Mouse (Mus musculus) midbrain, embryonic 13.5 days (tissue): ENCODE measurements around the gene Ltbp4. TPM values are rescaled to one million over a fixed set of nuclear protein-coding genes. Genes with fewer than 3 reads are reported as not detected.
A peak's percentile ranks its signal among the peaks of the same experiment; 100 is the strongest.

Source experiments
- ATAC-seq: fragments of 200-750 bp; cut with Nextera tagmentation; 2 replicates; pipeline ENCODE4 v1.8.0; 2017; ENCODE audit warnings: mild to moderate bottlenecking, moderate TSS enrichment, moderate library complexity
- H3K27ac ChIP-seq: fragments of 300-500 bp; sonication (generic); 2 replicates; pipeline ENCODE4 v1.5.1; 2015; ENCODE audit warnings: inconsistent platforms, mild to moderate bottlenecking, moderate library complexity
- H3K27me3 ChIP-seq: fragments of 300-500 bp; sonication (generic); 2 replicates; pipeline ENCODE4 v1.6.1; 2015; ENCODE audit warnings: mild to moderate bottlenecking, inconsistent platforms
- H3K36me3 ChIP-seq: fragments of 300-500 bp; sonication (generic); 2 replicates; pipeline ENCODE4 v1.6.1; 2015; ENCODE audit warnings: mild to moderate bottlenecking, inconsistent platforms
- H3K4me1 ChIP-seq: fragments of 300-500 bp; sonication (generic); replicated peaks from 2 replicates; pipeline ENCODE4 v1.6.1; 2015; ENCODE audit warnings: inconsistent platforms
- H3K4me2 ChIP-seq: fragments of 300-500 bp; sonication (generic); replicated peaks from 2 replicates; pipeline ENCODE4 v1.6.1; 2015; ENCODE audit warnings: moderate library complexity, mild to moderate bottlenecking, inconsistent platforms
- H3K4me3 ChIP-seq: fragments of 300-500 bp; sonication (generic); replicated peaks from 2 replicates; pipeline ENCODE4 v1.5.1; 2015; ENCODE audit warnings: mild to moderate bottlenecking, inconsistent platforms
- H3K9ac ChIP-seq: fragments of 300-500 bp; sonication (generic); replicated peaks from 2 replicates; pipeline ENCODE4 v1.6.1; 2015; ENCODE audit warnings: mild to moderate bottlenecking, inconsistent platforms
- H3K9me3 ChIP-seq: fragments of 300-500 bp; sonication (generic); 2 replicates; pipeline ENCODE4 v1.6.1; 2016; ENCODE audit warnings: mild to moderate bottlenecking, inconsistent platforms
- whole genome bisulfite sequencing: fragments of 180-500 bp; shearing (Covaris S2); methylation state at CpG from one replicate; pipeline ENCODE4 v1.1.7; 2015; 5-methylcytosine and 5-hydroxymethylcytosine counted together
- polyA plus RNA-seq: library from polyadenylated mRNA; unstranded; fragments of >200 nt; fragmentation: Nextera tagmentation; extraction: Ambion mirVana; gene quantifications from 2 replicates; pipeline ENCODE4 v1.2.1, GENCODE M21; 2015

The Ltbp4 gene
- polyA plus RNA-seq, 1 experiment from 2014 or later, result 9.1 TPM

- no peaks in the 10 kb centered on the region for H3K36me3 ChIP-seq
- peaks cover 9% of the 10 kb centered on the region for H3K4me1 ChIP-seq
- no peak overlapping the region for H3K27ac ChIP-seq
- WGBS, result 88% methylated on average over 7 of the region's 7 CpGs
- H3K9ac ChIP-seq, result no peak overlapping the region
- no peak for ATAC-seq
- H3K4me3 ChIP-seq, result no peak overlapping the region
- no peaks in the 10 kb centered on the region for H3K9me3 ChIP-seq
- peaks cover 6% of the 10 kb centered on the region for H3K27me3 ChIP-seq
- no peak overlapping the region for H3K4me2 ChIP-seq
These were observed 48.8 kb downstream of the Ltbp4 start for GRCm38 (mm10) chr7:27288732-27289131.

GRCm38 (mm10) chr7:27285698-27286066 lies 51.8 kb downstream of the Ltbp4 start:
- H3K4me3 ChIP-seq, result no peak overlapping the region

GRCm38 (mm10) chr7:27284865-27285697 lies 52.4 kb downstream of the Ltbp4 start:
- WGBS, result under 1% methylated on average over 28 of the region's 28 CpGs
- Histone ChIP-seq H3K27ac (no peak overlapping the region), H3K36me3 (peaks cover 29% of the 10 kb centered on the region), H3K4me3 (no peak overlapping the region), H3K9ac (no peak overlapping the region), H3K4me1 (peaks cover 9% of the 10 kb centered on the region), H3K4me2 (peak overlapping the region; percentile 32), H3K9me3 (no peaks in the 10 kb centered on the region), H3K27me3 (peaks cover 6% of the 10 kb centered on the region)
- ATAC-seq, result peak; percentile 72

More at GRCm38 (mm10) chr7:27285698-27286066, 51.8 kb downstream of the Ltbp4 start:
- Histone ChIP-seq H3K27me3 (peaks cover 6% of the 10 kb centered on the region), H3K9ac (no peak overlapping the region), H3K9me3 (no peaks in the 10 kb centered on the region), H3K36me3 (peaks cover 23% of the 10 kb centered on the region), H3K4me2 (peak overlapping the region; percentile 32), H3K4me1 (peaks cover 9% of the 10 kb centered on the region), H3K27ac (no peak overlapping the region)
- peak; percentile 79 for ATAC-seq
- 4% methylated on average over 8 of the region's 8 CpGs for WGBS

GRCm38 (mm10) chr7:27282225-27282624 lies 55.3 kb downstream of the Ltbp4 start:
- no peak overlapping the region for H3K4me3 ChIP-seq
- H3K4me1 ChIP-seq, result peaks cover 9% of the 10 kb centered on the region
- peaks cover 57% of the 10 kb centered on the region for H3K36me3 ChIP-seq
- peaks cover 6% of the 10 kb centered on the region for H3K27me3 ChIP-seq
- ATAC-seq, result no peak
- WGBS, result 72% methylated on average over 4 of the region's 4 CpGs
- H3K9ac ChIP-seq, result no peak overlapping the region
- H3K9me3 ChIP-seq, result no peaks in the 10 kb centered on the region
- no peak overlapping the region for H3K27ac ChIP-seq
- no peak overlapping the region for H3K4me2 ChIP-seq

GRCm38 (mm10) chr7:27281717-27282116 lies 55.8 kb downstream of the Ltbp4 start:
- H3K4me1 ChIP-seq, result peaks cover 9% of the 10 kb centered on the region
- peaks cover 5% of the 10 kb centered on the region for H3K27me3 ChIP-seq
- WGBS, result 71% methylated on average over 13 of the region's 13 CpGs
- ATAC-seq, result no peak
- H3K4me2 ChIP-seq, result no peak overlapping the region
- H3K9ac ChIP-seq, result no peak overlapping the region
- H3K9me3 ChIP-seq, result no peaks in the 10 kb centered on the region
- no peak overlapping the region for H3K27ac ChIP-seq
- no peak overlapping the region for H3K4me3 ChIP-seq
- H3K36me3 ChIP-seq, result peaks cover 62% of the 10 kb centered on the region

- peaks cover 92% of the 10 kb centered on the region for H3K36me3 ChIP-seq
- H3K4me1 ChIP-seq, result no peaks in the 10 kb centered on the region
- H3K9ac ChIP-seq, result no peak overlapping the region
- 94% methylated on average over 3 of the region's 3 CpGs for WGBS
- no peaks in the 10 kb centered on the region for H3K27me3 ChIP-seq
- no peak overlapping the region for H3K27ac ChIP-seq
- H3K4me2 ChIP-seq, result no peak overlapping the region
- no peaks in the 10 kb centered on the region for H3K9me3 ChIP-seq
- no peak for ATAC-seq
- no peak overlapping the region for H3K4me3 ChIP-seq
These were observed 60.3 kb downstream of the Ltbp4 start for GRCm38 (mm10) chr7:27277191-27277590.

- WGBS, result 69% methylated on average over 7 of the region's 7 CpGs
These were observed 61.5 kb downstream of the Ltbp4 start for GRCm38 (mm10) chr7:27276021-27276420.

GRCm38 (mm10) chr7:27274916-27275315 lies 62.6 kb downstream of the Ltbp4 start:
- Histone ChIP-seq H3K36me3 (peaks cover 92% of the 10 kb centered on the region), H3K9ac (no peak overlapping the region), H3K4me1 (no peaks in the 10 kb centered on the region), H3K27ac (no peak overlapping the region), H3K4me3 (no peak overlapping the region), H3K9me3 (no peaks in the 10 kb centered on the region), H3K4me2 (no peak overlapping the region), H3K27me3 (no peaks in the 10 kb centered on the region)
- ATAC-seq, result no peak
- WGBS, result 87% methylated on average over 4 of the region's 4 CpGs

More at GRCm38 (mm10) chr7:27276021-27276420, 61.5 kb downstream of the Ltbp4 start:
- Histone ChIP-seq H3K9me3 (no peaks in the 10 kb centered on the region), H3K36me3 (peaks cover 92% of the 10 kb centered on the region), H3K4me2 (no peak overlapping the region), H3K4me1 (no peaks in the 10 kb centered on the region), H3K4me3 (no peak overlapping the region), H3K27me3 (no peaks in the 10 kb centered on the region), H3K9ac (no peak overlapping the region), H3K27ac (no peak overlapping the region)
- ATAC-seq, result no peak

GRCm38 (mm10) chr7:27273739-27274351 lies 63.6 kb downstream of the Ltbp4 start:
- 59% methylated on average over 32 of the region's 32 CpGs for WGBS
- ATAC-seq, result no peak
- Histone ChIP-seq H3K9me3 (no peaks in the 10 kb centered on the region), H3K27me3 (no peaks in the 10 kb centered on the region), H3K9ac (no peak overlapping the region), H3K27ac (no peak overlapping the region), H3K4me1 (no peaks in the 10 kb centered on the region), H3K4me2 (no peak overlapping the region), H3K4me3 (no peak overlapping the region), H3K36me3 (peaks cover 92% of the 10 kb centered on the region)

- no peak overlapping the region for H3K9ac ChIP-seq
- no peak overlapping the region for H3K4me3 ChIP-seq
- ATAC-seq, result no peak
- H3K4me2 ChIP-seq, result no peak overlapping the region
- H3K27ac ChIP-seq, result no peak overlapping the region
- 88% methylated on average over 8 of the region's 8 CpGs for WGBS
- H3K4me1 ChIP-seq, result no peaks in the 10 kb centered on the region
- peaks cover 92% of the 10 kb centered on the region for H3K36me3 ChIP-seq
- H3K9me3 ChIP-seq, result no peaks in the 10 kb centered on the region
- no peaks in the 10 kb centered on the region for H3K27me3 ChIP-seq
These were observed 66.1 kb downstream of the Ltbp4 start for GRCm38 (mm10) chr7:27271423-27271822.

GRCm38 (mm10) chr7:27266515-27267128 lies 70.9 kb downstream of the Ltbp4 start:
- H3K4me1 ChIP-seq, result peaks cover 5% of the 10 kb centered on the region
- 0 out of 2 replicates have a peak, but pooled peaks have one; percentile 18 for ATAC-seq
- H3K36me3 ChIP-seq, result peaks cover 99% of the 10 kb centered on the region
- H3K4me2 ChIP-seq, result no peak overlapping the region
- no peak overlapping the region for H3K9ac ChIP-seq
- no peak overlapping the region for H3K27ac ChIP-seq
- no peaks in the 10 kb centered on the region for H3K9me3 ChIP-seq
- whole genome bisulfite sequencing, result 80% methylated on average over 20 of the region's 20 CpGs
- H3K4me3 ChIP-seq, result no peak overlapping the region
- no peaks in the 10 kb centered on the region for H3K27me3 ChIP-seq

- H3K27me3 ChIP-seq, result no peaks in the 10 kb centered on the region
- H3K4me1 ChIP-seq, result peaks cover 24% of the 10 kb centered on the region
- no peak for ATAC-seq
- no peak overlapping the region for H3K27ac ChIP-seq
- no peak overlapping the region for H3K4me2 ChIP-seq
- H3K4me3 ChIP-seq, result no peak overlapping the region
- H3K9me3 ChIP-seq, result no peaks in the 10 kb centered on the region
- peaks cover 81% of the 10 kb centered on the region for H3K36me3 ChIP-seq
- 93% methylated on average over 12 of the region's 12 CpGs for WGBS
- H3K9ac ChIP-seq, result no peak overlapping the region
These were observed 72.7 kb downstream of the Ltbp4 start for GRCm38 (mm10) chr7:27264761-27265160.
